Mouse (Mus musculus): ENCODE data around the gene Bspry. TPM values are rescaled to one million over a fixed set of nuclear protein-coding genes. Genes with fewer than 3 reads are reported as not detected.

Bspry gene
- polyA plus RNA-seq, 1 experiment from 2014 or later: 38.2 TPM

DNA sequence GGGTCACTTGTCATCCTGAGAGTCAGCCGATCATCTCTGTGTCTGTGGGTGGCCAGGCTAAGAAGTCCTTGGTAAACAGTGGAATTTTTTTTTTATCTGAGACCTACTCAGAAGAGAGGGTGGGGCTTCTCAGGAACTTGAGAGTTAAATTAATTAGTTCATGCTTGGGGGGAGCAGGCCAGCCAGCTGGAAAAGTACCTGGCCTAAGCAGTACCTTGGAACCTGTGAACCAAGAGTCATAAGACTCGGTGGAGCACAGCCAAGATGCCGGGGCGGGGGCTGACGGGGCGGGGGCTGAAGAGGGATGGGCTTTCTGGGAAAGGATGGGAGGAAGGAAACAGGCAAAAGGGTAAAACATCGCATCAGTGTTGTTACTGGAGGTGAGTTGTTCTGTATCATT is 42.0 kb upstream of the Bspry start:
- no peaks in the 10 kb centered on the region for H3K27me3 ChIP-seq (ENCODE audit: insufficient read depth, low read length)
- WGBS: 45% methylated on average over 7 of the region's 7 CpGs
- DNase-seq (ENCODE audit: low spot score): peak; percentile 29
- H3K4me1 ChIP-seq (replicated peaks; ENCODE audit: insufficient read depth, low read length): no peaks in the 10 kb centered on the region
- ATAC-seq (replicated peaks; ENCODE audit: low FRiP score, low read depth): peak; percentile 87
- TF ChIP-seq CTCF (IDR thresholded peaks at IDR 0.05; ENCODE audit: low read depth): no peak
- H3K9me3 ChIP-seq (replicated peaks; ENCODE audit: low read length): no peaks in the 10 kb centered on the region
- no peak overlapping the region for H3K9ac ChIP-seq (ENCODE audit: low read depth, low read length)
- no peak overlapping the region for H3K4me2 ChIP-seq (ENCODE audit: low read length)
- H3K27ac ChIP-seq: peak overlapping the region; percentile 21; the same call in 1 of the 2 replicates
- H3K4me3 ChIP-seq (replicated peaks; ENCODE audit: low read depth, low read length): no peak overlapping the region
- no peaks in the 10 kb centered on the region for H3K36me3 ChIP-seq (ENCODE audit: insufficient read depth, low read length)

DNA sequence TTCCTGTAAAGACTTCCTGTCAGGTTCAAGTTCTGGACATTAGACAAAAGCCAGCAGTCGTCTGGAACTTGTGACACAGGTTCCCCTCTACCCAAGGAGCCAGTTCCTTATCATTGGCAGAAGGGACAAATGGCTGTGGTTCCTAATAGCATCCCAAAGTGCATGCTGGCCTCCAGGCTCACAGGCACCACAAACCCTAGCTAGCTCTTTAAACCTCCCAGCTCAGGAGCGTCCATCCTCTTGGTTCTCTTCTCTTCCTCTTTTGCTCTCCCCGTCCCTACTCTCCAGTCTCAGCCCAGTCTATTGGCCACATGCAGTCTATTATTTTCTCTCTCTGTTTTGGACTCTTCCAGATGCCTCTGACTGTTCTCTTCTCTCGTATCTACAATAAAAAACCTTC is 40.1 kb upstream of the Bspry start:
- no peak for TF ChIP-seq CTCF (IDR thresholded peaks at IDR 0.05; ENCODE audit: low read depth)
- Histone ChIP-seq H3K4me2 (ENCODE audit: low read length) (no peak overlapping the region), H3K27ac (no peak overlapping the region), H3K4me3 (replicated peaks; ENCODE audit: low read depth, low read length) (no peak overlapping the region), H3K4me1 (replicated peaks; ENCODE audit: insufficient read depth, low read length) (no peaks in the 10 kb centered on the region), H3K27me3 (ENCODE audit: insufficient read depth, low read length) (no peaks in the 10 kb centered on the region), H3K9me3 (replicated peaks; ENCODE audit: low read length) (no peaks in the 10 kb centered on the region), H3K36me3 (ENCODE audit: insufficient read depth, low read length) (no peaks in the 10 kb centered on the region), H3K9ac (ENCODE audit: low read depth, low read length) (no peak overlapping the region)
- 65% methylated on average over 4 of the region's 4 CpGs for WGBS
- DNase-seq (ENCODE audit: low spot score) (no peak), ATAC-seq (replicated peaks; ENCODE audit: low FRiP score, low read depth) (no peak)

DNA sequence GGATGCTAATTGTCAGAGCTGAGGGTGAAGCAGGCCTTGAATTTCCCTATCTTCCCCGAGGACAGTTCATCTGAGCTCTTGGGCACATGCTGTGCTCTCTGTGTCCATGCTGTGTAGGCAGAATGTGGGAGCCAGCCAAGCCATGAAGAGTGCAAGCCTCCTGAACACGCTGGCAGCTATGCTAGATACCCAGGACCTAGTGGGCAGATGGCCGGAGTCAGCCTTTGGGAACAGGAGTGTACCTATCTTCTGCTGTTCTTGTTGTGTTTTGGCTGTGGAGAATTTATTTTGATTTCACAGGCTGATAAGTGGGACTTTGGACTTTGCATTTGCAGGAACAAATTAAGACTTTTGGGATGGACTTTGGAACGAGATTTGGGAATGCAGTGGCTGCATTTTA is 39.3 kb upstream of the Bspry start:
- H3K4me1 ChIP-seq (replicated peaks; ENCODE audit: insufficient read depth, low read length): no peaks in the 10 kb centered on the region
- no peaks in the 10 kb centered on the region for H3K9me3 ChIP-seq (replicated peaks; ENCODE audit: low read length)
- 69% methylated on average over 4 of the region's 4 CpGs for WGBS
- H3K27me3 ChIP-seq (ENCODE audit: insufficient read depth, low read length): no peaks in the 10 kb centered on the region
- DNase-seq (ENCODE audit: low spot score) (no peak), ATAC-seq (replicated peaks; ENCODE audit: low FRiP score, low read depth) (no peak)
- TF ChIP-seq CTCF (IDR thresholded peaks at IDR 0.05; ENCODE audit: low read depth): no peak
- no peaks in the 10 kb centered on the region for H3K36me3 ChIP-seq (ENCODE audit: insufficient read depth, low read length)
- no peak overlapping the region for H3K27ac ChIP-seq
- H3K4me3 ChIP-seq (replicated peaks; ENCODE audit: low read depth, low read length): no peak overlapping the region
- no peak overlapping the region for H3K4me2 ChIP-seq (ENCODE audit: low read length)
- no peak overlapping the region for H3K9ac ChIP-seq (ENCODE audit: low read depth, low read length)

DNA sequence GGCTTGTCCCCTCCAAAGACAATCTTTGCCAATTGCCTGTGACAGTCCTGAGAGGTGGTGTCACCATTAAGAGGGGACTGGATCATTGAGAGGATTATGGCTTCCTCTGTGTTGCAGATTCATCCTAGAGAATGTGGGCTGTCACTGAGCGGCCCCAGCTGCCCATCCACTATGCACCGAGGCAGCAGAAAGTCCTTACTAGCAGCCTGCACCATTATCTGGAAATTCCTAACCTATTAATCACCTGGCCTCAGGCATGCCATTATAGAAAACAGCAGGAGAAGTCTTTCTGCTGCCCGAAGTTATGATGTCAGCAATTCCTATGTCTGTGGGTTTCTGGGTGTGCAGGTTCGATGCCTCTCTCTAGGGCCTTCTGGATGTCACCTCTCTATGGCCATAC is 38.9 kb upstream of the Bspry start:
- WGBS: 61% methylated on average over 4 of the region's 4 CpGs

DNA sequence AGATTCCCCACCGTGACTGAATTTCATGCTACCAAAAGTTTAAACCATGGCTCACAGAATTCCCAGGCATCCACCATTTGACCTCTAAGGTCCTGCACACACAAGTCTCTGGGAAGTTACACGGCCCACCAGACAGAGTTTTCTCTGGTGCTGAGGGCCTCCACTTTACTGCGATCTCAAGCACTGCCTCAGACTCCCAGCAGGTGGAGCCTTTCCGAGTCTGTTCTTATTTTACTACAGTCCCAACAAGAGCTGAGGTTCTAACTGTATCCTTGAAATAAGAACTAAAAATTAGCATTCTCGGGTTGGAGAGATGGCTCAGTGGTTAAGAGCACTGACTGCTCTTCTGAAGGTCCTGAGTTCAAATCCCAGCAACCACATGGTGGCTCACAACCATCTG is 24.9 kb upstream of the Bspry start:
- Histone ChIP-seq H3K4me2 (ENCODE audit: low read length) (no peak overlapping the region), H3K27ac (no peak overlapping the region), H3K4me1 (replicated peaks; ENCODE audit: insufficient read depth, low read length) (no peaks in the 10 kb centered on the region), H3K4me3 (replicated peaks; ENCODE audit: low read depth, low read length) (no peak overlapping the region), H3K36me3 (ENCODE audit: insufficient read depth, low read length) (no peaks in the 10 kb centered on the region), H3K27me3 (ENCODE audit: insufficient read depth, low read length) (no peaks in the 10 kb centered on the region), H3K9me3 (replicated peaks; ENCODE audit: low read length) (no peaks in the 10 kb centered on the region), H3K9ac (ENCODE audit: low read depth, low read length) (no peak overlapping the region)
- ATAC-seq (replicated peaks; ENCODE audit: low FRiP score, low read depth) (peak; percentile 65), DNase-seq (ENCODE audit: low spot score) (peak; percentile 72)
- peak; percentile 74 for TF ChIP-seq CTCF (IDR thresholded peaks at IDR 0.05; ENCODE audit: low read depth)
- 37% methylated on average over 5 of the region's 5 CpGs for WGBS

More for the DNA sequence above, 38.9 kb upstream of the Bspry start:
- H3K4me1 ChIP-seq (replicated peaks; ENCODE audit: insufficient read depth, low read length): no peaks in the 10 kb centered on the region
- no peaks in the 10 kb centered on the region for H3K27me3 ChIP-seq (ENCODE audit: insufficient read depth, low read length)
- no peak overlapping the region for H3K4me3 ChIP-seq (replicated peaks; ENCODE audit: low read depth, low read length)
- no peak for DNase-seq (ENCODE audit: low spot score)
- no peaks in the 10 kb centered on the region for H3K36me3 ChIP-seq (ENCODE audit: insufficient read depth, low read length)
- H3K27ac ChIP-seq: no peak overlapping the region
- ATAC-seq (replicated peaks; ENCODE audit: low FRiP score, low read depth): no peak
- no peaks in the 10 kb centered on the region for H3K9me3 ChIP-seq (replicated peaks; ENCODE audit: low read length)
- TF ChIP-seq CTCF (IDR thresholded peaks at IDR 0.05; ENCODE audit: low read depth): no peak
- H3K9ac ChIP-seq (ENCODE audit: low read depth, low read length): no peak overlapping the region
- no peak overlapping the region for H3K4me2 ChIP-seq (ENCODE audit: low read length)

DNA sequence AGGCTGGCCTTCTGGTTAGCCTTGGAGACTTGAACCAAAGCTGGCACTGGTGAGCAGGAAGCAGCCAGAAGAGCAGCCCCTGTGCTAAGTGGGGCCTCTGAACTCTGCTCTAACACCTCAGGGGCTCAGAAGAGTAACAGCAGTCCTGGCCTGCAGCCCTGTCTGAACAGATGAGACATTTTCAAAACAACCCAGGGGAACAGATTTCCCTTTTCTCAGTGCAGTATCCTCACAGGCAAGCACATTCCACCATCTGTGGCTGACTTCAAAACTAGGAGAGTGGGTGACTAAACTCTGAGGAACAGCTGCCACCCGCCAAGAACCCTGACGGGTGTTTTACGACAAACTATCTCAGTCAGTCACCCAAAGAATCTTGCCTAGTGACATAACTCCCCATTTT is 20.8 kb upstream of the Bspry start:
- 62% methylated on average over 3 of the region's 3 CpGs for WGBS
- H3K27me3 ChIP-seq (ENCODE audit: insufficient read depth, low read length): no peaks in the 10 kb centered on the region
- no peak overlapping the region for H3K4me2 ChIP-seq (ENCODE audit: low read length)
- ATAC-seq (replicated peaks; ENCODE audit: low FRiP score, low read depth) (no peak), DNase-seq (ENCODE audit: low spot score) (no peak)
- no peak overlapping the region for H3K27ac ChIP-seq
- H3K4me3 ChIP-seq (replicated peaks; ENCODE audit: low read depth, low read length): no peak overlapping the region
- no peak for TF ChIP-seq CTCF (IDR thresholded peaks at IDR 0.05; ENCODE audit: low read depth)
- no peaks in the 10 kb centered on the region for H3K4me1 ChIP-seq (replicated peaks; ENCODE audit: insufficient read depth, low read length)
- no peaks in the 10 kb centered on the region for H3K36me3 ChIP-seq (ENCODE audit: insufficient read depth, low read length)
- no peaks in the 10 kb centered on the region for H3K9me3 ChIP-seq (replicated peaks; ENCODE audit: low read length)
- H3K9ac ChIP-seq (ENCODE audit: low read depth, low read length): no peak overlapping the region

DNA sequence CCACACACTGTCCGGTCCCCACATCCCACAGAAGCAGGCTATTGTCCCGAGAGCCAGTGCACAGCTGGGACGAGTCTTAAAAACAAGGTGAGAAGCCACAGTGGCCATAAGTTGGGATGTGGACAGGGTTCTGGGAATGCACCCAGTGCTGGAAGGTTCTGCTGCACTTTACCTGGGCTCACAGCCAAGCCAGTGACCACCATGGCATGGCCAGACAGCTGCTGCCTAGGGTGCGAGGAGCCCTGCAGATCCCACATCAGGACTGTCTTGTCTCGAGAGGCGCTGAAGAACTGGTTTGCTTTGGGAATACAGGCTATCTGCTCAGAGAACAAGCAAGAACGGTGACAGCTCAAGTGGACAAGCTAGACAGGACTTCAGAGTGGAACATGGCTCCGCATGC is 19.5 kb upstream of the Bspry start:
- no peak for DNase-seq (ENCODE audit: low spot score)
- TF ChIP-seq CTCF (IDR thresholded peaks at IDR 0.05; ENCODE audit: low read depth): no peak
- 93% methylated on average over 8 of the region's 8 CpGs for WGBS

More for the DNA sequence above, 19.5 kb upstream of the Bspry start:
- no peak for ATAC-seq (replicated peaks; ENCODE audit: low FRiP score, low read depth)
- Histone ChIP-seq H3K4me2 (ENCODE audit: low read length) (no peak overlapping the region), H3K4me3 (replicated peaks; ENCODE audit: low read depth, low read length) (no peak overlapping the region), H3K27ac (no peak overlapping the region), H3K9ac (ENCODE audit: low read depth, low read length) (no peak overlapping the region), H3K27me3 (ENCODE audit: insufficient read depth, low read length) (no peaks in the 10 kb centered on the region), H3K4me1 (replicated peaks; ENCODE audit: insufficient read depth, low read length) (no peaks in the 10 kb centered on the region), H3K9me3 (replicated peaks; ENCODE audit: low read length) (no peaks in the 10 kb centered on the region), H3K36me3 (ENCODE audit: insufficient read depth, low read length) (no peaks in the 10 kb centered on the region)
